Mouse (Mus musculus): ENCODE results near the gene Fam13a.

- TF ChIP-seq CTCF (IDR thresholded peaks at IDR 0.05; ENCODE audit: low read depth, low read length) (no peak), POLR2A (IDR thresholded peaks at IDR 0.05; ENCODE audit: borderline replicate concordance, low read depth, low read length) (no peak)
Measured at GRCm38 (mm10) chr6:58913551-58913950, 110.8 kb downstream of the Fam13a start.
